Mouse (Mus musculus): ENCODE results near the gene Rap2b. TPM values are rescaled to one million over a fixed set of nuclear protein-coding genes. Genes with fewer than 3 reads are reported as not detected.

Rap2b gene
- 1 to 10 TPM; 3.2 to 3.4 TPM for total RNA-seq (2021)

GRCm38 (mm10) chr3:61361338-61361737 lies at the start of gene Rap2b:
TSS of gene Rap2b (plus strand) at chr3:61361638.
- DNase-seq, result no peak
- intact Hi-C loops (cut with DNase I), result loop anchor here (10.0 kb wide), 1 partner anchor 787 kb away; no protein-coding TSS in a partner anchor

- no peak for DNase-seq
- intact Hi-C loops (cut with DNase I), result no loop called here
These were observed 46.4 kb upstream of the Rap2b start for GRCm38 (mm10) chr3:61315002-61315401.

GRCm38 (mm10) chr3:61320031-61320430 lies 41.4 kb upstream of the Rap2b start:
- intact Hi-C loops (cut with DNase I), result no loop called here

GRCm38 (mm10) chr3:61321632-61322031 lies 39.8 kb upstream of the Rap2b start:
- intact Hi-C loops (cut with DNase I), result no loop called here
- no peak for DNase-seq

More at GRCm38 (mm10) chr3:61320031-61320430, 41.4 kb upstream of the Rap2b start:
- DNase-seq, result no peak

- DNase-seq, result no peak
- intact Hi-C loops (cut with DNase I), result no loop called here
These were observed 25.2 kb upstream of the Rap2b start for GRCm38 (mm10) chr3:61336205-61336604.

- no peak for DNase-seq
These were observed 24.2 kb upstream of the Rap2b start for GRCm38 (mm10) chr3:61337230-61337629.

GRCm38 (mm10) chr3:61340321-61340720 lies 21.1 kb upstream of the Rap2b start:
- intact Hi-C loops (cut with DNase I), result no loop called here
- DNase-seq, result no peak

More at GRCm38 (mm10) chr3:61337230-61337629, 24.2 kb upstream of the Rap2b start:
- intact Hi-C loops (cut with DNase I), result no loop called here

- DNase-seq, result no peak
- intact Hi-C loops (cut with DNase I), result no loop called here
These were observed 17.4 kb upstream of the Rap2b start for GRCm38 (mm10) chr3:61344031-61344430.

GRCm38 (mm10) chr3:61345636-61346035 lies 15.8 kb upstream of the Rap2b start:
- intact Hi-C loops (cut with DNase I), result no loop called here
- DNase-seq, result no peak

- no peak for DNase-seq
- intact Hi-C loops (cut with DNase I), result no loop called here
These were observed 13.3 kb upstream of the Rap2b start for GRCm38 (mm10) chr3:61348036-61348614.

- no peak for DNase-seq
- intact Hi-C loops (cut with DNase I), result no loop called here
These were observed 12.0 kb upstream of the Rap2b start for GRCm38 (mm10) chr3:61349433-61349832.

- intact Hi-C loops (cut with DNase I), result no loop called here
- DNase-seq, result no peak
These were observed 6.0 kb upstream of the Rap2b start for GRCm38 (mm10) chr3:61355464-61355863.

- intact Hi-C loops (cut with DNase I), result no loop called here
- no peak for DNase-seq
These were observed 3.3 kb upstream of the Rap2b start for GRCm38 (mm10) chr3:61358107-61358506.

- intact Hi-C loops (cut with DNase I), result no loop called here
- DNase-seq, result no peak
These were observed 2.6 kb upstream of the Rap2b start for GRCm38 (mm10) chr3:61358756-61359293.

GRCm38 (mm10) chr3:61362821-61363160 lies 1.4 kb downstream of the Rap2b start:
- no peak for DNase-seq
- intact Hi-C loops (cut with DNase I), result loop anchor here (10.0 kb wide), 1 partner anchor 788 kb away; no protein-coding TSS in a partner anchor

- peak; percentile 84 to 88 for DNase-seq
- intact Hi-C loops (cut with DNase I), result loop anchor here (10.0 kb wide), 1 partner anchor 789 kb away; no protein-coding TSS in a partner anchor
These were observed 1.9 kb downstream of the Rap2b start for GRCm38 (mm10) chr3:61363161-61363988.

GRCm38 (mm10) chr3:61363989-61364660 lies 2.7 kb downstream of the Rap2b start:
- peak; percentile 92 to 93 for DNase-seq
- intact Hi-C loops (cut with DNase I), result loop anchor here (10.0 kb wide), 1 partner anchor 789 kb away; no protein-coding TSS in a partner anchor

- intact Hi-C loops (cut with DNase I), result loop anchor here (10.0 kb wide), 1 partner anchor 790 kb away; no protein-coding TSS in a partner anchor
- no peak for DNase-seq
These were observed 3.2 kb downstream of the Rap2b start for GRCm38 (mm10) chr3:61364661-61364977.

- intact Hi-C loops (cut with DNase I), result loop anchor here (10.0 kb wide), 1 partner anchor 790 kb away; no protein-coding TSS in a partner anchor
- DNase-seq, result peak; percentile 46 to 61
These were observed 3.7 kb downstream of the Rap2b start for GRCm38 (mm10) chr3:61364978-61365778.

- intact Hi-C loops (cut with DNase I), result loop anchor here (10.0 kb wide), 1 partner anchor 791 kb away; no protein-coding TSS in a partner anchor
- peak in 1 of 2 experiments; percentile 26 for DNase-seq
These were observed 4.4 kb downstream of the Rap2b start, which contains the start of gene B430305J03Rik for GRCm38 (mm10) chr3:61365779-61366373. TSS of gene B430305J03Rik (minus strand) at chr3:61365951.
